Mouse (Mus musculus): ENCODE data around the gene Aasdh. TPM values are rescaled to one million over a fixed set of nuclear protein-coding genes. Genes with fewer than 3 reads are reported as not detected.

Gene Aasdh
- polyA plus RNA-seq (2015; fragmentation: Illumina TruSeq; extraction: RNeasy Lipid Tissue Mini Kit (QIAGEN cat#74804); ENCODE audit: insufficient read depth, low replicate concordance) = 45.0 TPM

DNA sequence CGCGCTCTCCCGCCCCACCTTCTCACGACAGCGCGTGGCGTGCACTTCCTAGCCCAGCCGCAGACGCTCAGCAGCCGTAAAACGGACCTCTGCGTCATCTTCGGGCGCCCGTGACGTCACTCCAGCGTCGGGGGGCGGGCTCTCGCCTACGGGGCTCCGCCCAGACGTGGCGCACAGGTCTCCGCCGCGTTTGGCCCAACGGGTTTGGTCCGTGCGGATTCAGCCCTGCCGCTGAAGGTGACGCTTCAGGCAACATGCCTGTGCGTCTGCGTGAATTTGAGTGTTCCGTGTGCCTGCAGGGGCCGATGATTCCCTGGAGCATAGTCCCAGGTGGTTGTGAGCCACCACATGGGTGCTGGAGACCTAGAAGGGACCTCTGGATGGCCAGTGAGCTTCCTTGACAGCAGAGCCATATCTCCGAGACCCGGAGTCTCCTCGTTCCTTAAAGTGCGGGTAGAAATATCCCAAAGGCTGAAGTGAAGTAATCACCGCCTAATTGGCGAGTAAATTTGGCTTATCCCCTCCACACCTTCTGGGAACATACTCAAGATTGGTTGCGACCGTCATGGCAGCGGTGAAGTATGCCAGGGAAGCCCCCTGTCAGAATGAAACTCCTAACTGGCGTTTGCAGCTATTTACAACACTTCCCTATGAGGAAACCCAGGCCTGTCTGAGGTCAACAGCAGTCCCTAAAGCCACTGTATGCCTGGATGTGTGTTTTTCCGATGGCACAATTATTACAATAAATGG, at the start of gene Aasdh:
TSS of gene Aasdh (minus strand) at position 110 of the 750 bp plus-strand sequence.

GRCm38 (mm10) chr5:76951106-76952027, 46.1 kb upstream of the Aasdh start, which contains the start of the genes Paics and Ppat:
Gene Paics, plus strand, starts transcription at chr5:76951307.
Gene Ppat, minus strand, starts transcription at chr5:76951578.

Other genes starting within 250 kb of the Aasdh start
- 1.2 TPM for gene C530008M17Rik, start 249.0 kb downstream of the Aasdh start, polyA plus RNA-seq (2015; fragmentation: Illumina TruSeq; extraction: RNeasy Lipid Tissue Mini Kit (QIAGEN cat#74804); ENCODE audit: insufficient read depth, low replicate concordance)
- 142 TPM for gene Paics, start 45.8 kb upstream of the Aasdh start, polyA plus RNA-seq (2015; fragmentation: Illumina TruSeq; extraction: RNeasy Lipid Tissue Mini Kit (QIAGEN cat#74804); ENCODE audit: insufficient read depth, low replicate concordance)
- 23.8 TPM for gene Ppat, start 46.1 kb upstream of the Aasdh start, polyA plus RNA-seq (2015; fragmentation: Illumina TruSeq; extraction: RNeasy Lipid Tissue Mini Kit (QIAGEN cat#74804); ENCODE audit: insufficient read depth, low replicate concordance)
- gene Srp72, start 69.2 kb upstream of the Aasdh start, polyA plus RNA-seq (2015; fragmentation: Illumina TruSeq; extraction: RNeasy Lipid Tissue Mini Kit (QIAGEN cat#74804); ENCODE audit: insufficient read depth, low replicate concordance) = 130 TPM
- 0.59 TPM for gene Arl9, start 98.5 kb upstream of the Aasdh start, polyA plus RNA-seq (2015; fragmentation: Illumina TruSeq; extraction: RNeasy Lipid Tissue Mini Kit (QIAGEN cat#74804); ENCODE audit: insufficient read depth, low replicate concordance)
- gene Thegl, start 110.5 kb upstream of the Aasdh start, polyA plus RNA-seq (2015; fragmentation: Illumina TruSeq; extraction: RNeasy Lipid Tissue Mini Kit (QIAGEN cat#74804); ENCODE audit: insufficient read depth, low replicate concordance) = not detected
- 22.6 TPM for gene Hopx, start 209.6 kb upstream of the Aasdh start, polyA plus RNA-seq (2015; fragmentation: Illumina TruSeq; extraction: RNeasy Lipid Tissue Mini Kit (QIAGEN cat#74804); ENCODE audit: insufficient read depth, low replicate concordance)

Measured in spleen, adult 10 weeks (tissue).